Mouse (Mus musculus) liver, embryonic 14.5 days (tissue): ENCODE data around the gene Sema6c.

Experiments used
- CTCF ChIP-seq: IDR thresholded peaks from 2 replicates; pipeline ENCODE4 v1.5.1; 2016; ENCODE audit warnings: antibody characterized with exemption, low read depth, control low read depth
- EP300 ChIP-seq: IDR thresholded peaks from 2 replicates; pipeline ENCODE4 v1.6.1; 2016; ENCODE audit warnings: antibody characterized with exemption, low read depth

DNA sequence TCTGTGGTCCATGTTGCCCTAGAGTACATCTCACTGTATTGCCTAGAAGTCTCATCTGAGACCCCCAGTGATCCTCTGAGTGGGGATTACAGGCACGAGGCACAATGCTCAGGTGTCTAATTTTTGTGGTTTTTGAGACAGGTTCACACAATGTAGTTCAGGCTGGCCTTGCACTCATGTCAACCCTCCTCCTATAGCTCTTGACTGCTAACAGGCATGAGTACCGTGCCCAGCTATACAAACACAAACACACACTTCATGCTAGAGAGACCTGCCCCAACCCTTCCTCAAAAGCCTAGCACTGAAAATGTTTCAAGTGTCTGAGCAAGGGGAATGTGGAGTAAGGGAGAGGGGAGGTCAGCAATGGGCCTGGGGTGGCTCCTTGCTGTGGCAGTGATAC is 25.8 kb downstream of the Sema6c start:
- no peak for TF ChIP-seq CTCF
- TF ChIP-seq EP300 = no peak
